Mouse (Mus musculus) intestine, embryonic 16.5 days (tissue): Measurements from ENCODE around the gene Ccdc24. TPM values are rescaled to one million over a fixed set of nuclear protein-coding genes. Genes with fewer than 3 reads are reported as not detected.

Source experiments
- ATAC-seq: fragments of 200-750 bp; cut with Nextera tagmentation; 2 replicates; pipeline ENCODE4 v1.8.0; 2017; ENCODE audit warnings: moderate TSS enrichment, moderate library complexity
- H3K27ac ChIP-seq: fragments of 300-500 bp; sonication (generic); 2 replicates; pipeline ENCODE4 v1.5.1; 2014; ENCODE audit warnings: mild to moderate bottlenecking, low read length
- H3K27me3 ChIP-seq: fragments of 300-500 bp; sonication (generic); replicated peaks from 2 replicates; pipeline ENCODE4 v1.6.1; 2014; ENCODE audit warnings: low read length, control low read depth, mixed read lengths; ENCODE audit not compliant: control insufficient read depth, insufficient read depth
- H3K36me3 ChIP-seq: fragments of 300-500 bp; sonication (generic); 2 replicates; pipeline ENCODE4 v1.6.1; 2014; ENCODE audit warnings: low read length, control low read depth; ENCODE audit not compliant: control insufficient read depth, insufficient read depth
- H3K4me1 ChIP-seq: fragments of 300-500 bp; sonication (generic); 2 replicates; pipeline ENCODE4 v1.6.1; 2014; ENCODE audit warnings: low read length, control low read depth, mixed read lengths; ENCODE audit not compliant: control insufficient read depth, insufficient read depth
- H3K4me2 ChIP-seq: fragments of 300-500 bp; sonication (generic); 2 replicates; pipeline ENCODE4 v1.6.1; 2014; ENCODE audit warnings: low read depth, low read length, control low read depth
- H3K4me3 ChIP-seq: fragments of 300-500 bp; sonication (generic); 2 replicates; pipeline ENCODE4 v1.5.1; 2014; ENCODE audit warnings: mild to moderate bottlenecking, low read length
- H3K9ac ChIP-seq: fragments of 300-500 bp; sonication (generic); 2 replicates; pipeline ENCODE4 v1.6.1; 2014; ENCODE audit warnings: low read depth, low read length
- H3K9me3 ChIP-seq: fragments of 300-500 bp; sonication (generic); 2 replicates; pipeline ENCODE4 v1.6.1; 2016; ENCODE audit warnings: low read length, control low read depth; ENCODE audit not compliant: control insufficient read depth
- WGBS: fragments of 180-500 bp; shearing (Covaris S2); extraction: QIAGEN DNeasy Blood & Tissue Kit; methylation state at CpG from one replicate; pipeline ENCODE4 v1.1.7; 2014; 5-methylcytosine and 5-hydroxymethylcytosine counted together
- polyA plus RNA-seq: library from polyadenylated mRNA; unstranded; fragments of >200 nt; fragmentation: Nextera tagmentation; extraction: Ambion mirVana; gene quantifications from 2 replicates; pipeline ENCODE4 v1.2.1, GENCODE M21; 2015

Gene Ccdc24
- polyA plus RNA-seq, 1 experiment from 2014 or later, result 0.66 TPM

DNA sequence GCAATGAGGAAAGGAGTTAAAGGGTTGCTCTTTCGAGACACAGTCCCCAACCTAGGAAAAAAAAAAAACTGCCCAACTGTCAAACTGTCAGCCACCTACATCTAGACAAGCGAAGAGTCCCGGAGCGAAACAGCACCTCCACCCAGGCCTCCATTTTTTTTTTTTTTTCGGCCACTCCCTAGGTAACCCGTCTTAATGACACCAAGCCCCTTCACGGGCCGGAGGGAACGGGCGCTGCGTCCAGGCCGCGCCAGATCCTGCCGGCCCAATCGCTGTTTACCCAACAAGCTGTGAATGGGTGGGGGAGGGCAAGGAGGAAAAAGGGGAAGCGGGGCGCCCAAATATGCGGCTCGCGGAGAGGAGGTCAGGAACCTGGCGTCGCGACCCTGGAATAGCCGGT is 14.3 kb upstream of the Ccdc24 start:
- Histone ChIP-seq H3K9me3 (no peaks in the 10 kb centered on the region), H3K4me2 (peak overlapping the region; percentile 90), H3K36me3 (peaks cover 11% of the 10 kb centered on the region), H3K4me1 (peaks cover 33% of the 10 kb centered on the region), H3K4me3 (peak overlapping the region; percentile 99), H3K27me3 (no peaks in the 10 kb centered on the region), H3K9ac (peak overlapping the region; percentile 95), H3K27ac (peak overlapping the region; percentile 51)
- peak; percentile 14 for ATAC-seq
- WGBS, result 2% methylated on average over 24 of the region's 24 CpGs

DNA sequence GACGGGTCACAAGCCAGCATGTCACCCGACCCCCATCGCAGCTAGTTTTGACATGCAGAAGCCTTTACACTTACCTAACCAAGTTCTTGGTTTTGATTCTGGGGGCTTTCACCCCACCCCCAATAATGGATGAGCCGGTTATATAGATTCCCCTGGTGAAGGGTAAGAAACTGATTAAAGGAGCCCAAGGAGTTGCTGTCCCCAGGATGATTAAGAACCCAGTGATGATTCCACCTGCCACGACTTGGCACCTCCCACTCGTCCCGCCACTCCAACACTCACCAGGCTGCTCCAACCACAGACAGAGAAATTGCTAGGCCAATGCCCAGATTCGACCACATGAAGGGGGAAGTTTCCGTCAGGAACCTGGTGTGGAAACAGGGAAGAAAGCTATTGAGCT is 13.6 kb upstream of the Ccdc24 start:
- Histone ChIP-seq H3K4me1 (peaks cover 29% of the 10 kb centered on the region), H3K4me3 (peak overlapping the region; percentile 99), H3K27me3 (no peaks in the 10 kb centered on the region), H3K9me3 (no peaks in the 10 kb centered on the region), H3K36me3 (peaks cover 11% of the 10 kb centered on the region), H3K4me2 (peak overlapping the region; percentile 90), H3K9ac (peak overlapping the region; percentile 95), H3K27ac (no peak overlapping the region)
- ATAC-seq, result no peak
- 77% methylated on average over 9 of the region's 9 CpGs for WGBS

DNA sequence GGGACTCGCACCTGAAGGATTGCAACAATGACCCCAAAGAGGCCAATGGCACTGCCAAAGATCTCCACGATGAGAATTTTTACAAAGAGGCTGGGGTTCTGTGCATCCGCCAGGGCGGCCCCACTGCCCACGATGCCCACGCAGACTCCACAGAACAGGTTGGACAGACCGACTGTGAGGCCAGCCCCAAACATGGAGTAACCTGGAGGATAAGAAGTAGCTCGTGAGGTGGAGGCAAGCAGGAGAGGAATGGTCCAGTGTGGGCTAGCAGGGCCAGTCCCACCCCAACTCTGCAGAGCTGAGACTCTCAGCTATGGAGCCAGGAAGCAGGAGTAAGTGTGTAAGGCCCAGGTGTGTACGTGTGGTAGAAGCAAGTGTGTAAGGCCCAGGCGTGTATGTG is 12.7 kb upstream of the Ccdc24 start:
- H3K27me3 ChIP-seq, result no peaks in the 10 kb centered on the region
- H3K36me3 ChIP-seq, result peaks cover 11% of the 10 kb centered on the region
- no peak overlapping the region for H3K4me3 ChIP-seq
- H3K4me2 ChIP-seq, result no peak overlapping the region
- H3K9ac ChIP-seq, result no peak overlapping the region
- no peak for ATAC-seq
- no peak overlapping the region for H3K27ac ChIP-seq
- 92% methylated on average over 10 of the region's 10 CpGs for WGBS
- H3K9me3 ChIP-seq, result no peaks in the 10 kb centered on the region
- H3K4me1 ChIP-seq, result peaks cover 25% of the 10 kb centered on the region

DNA sequence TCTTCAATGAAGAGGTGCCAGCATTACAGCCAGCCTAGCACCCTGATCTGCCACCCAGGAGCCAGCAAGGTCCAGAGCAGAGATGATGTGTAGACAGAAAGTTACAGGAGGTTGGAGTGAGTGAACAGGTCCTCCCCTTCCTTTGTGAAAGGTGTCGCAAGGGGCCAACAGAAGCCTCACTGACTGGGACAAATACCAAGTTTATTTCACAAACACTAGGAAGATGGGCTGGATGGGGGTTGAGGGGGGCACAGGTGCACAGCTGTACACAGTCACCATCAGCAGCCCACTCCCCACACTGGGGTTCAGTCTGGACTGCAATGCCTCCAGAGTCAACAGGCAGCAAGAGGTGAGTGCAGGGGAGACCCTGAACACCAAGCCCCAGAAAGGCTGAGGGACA is 11.8 kb upstream of the Ccdc24 start:
- Histone ChIP-seq H3K4me3 (peak overlapping the region; percentile 72), H3K36me3 (peaks cover 11% of the 10 kb centered on the region), H3K9ac (peak overlapping the region; percentile 82; the same call in 1 of the 2 replicates), H3K9me3 (no peaks in the 10 kb centered on the region), H3K27me3 (no peaks in the 10 kb centered on the region), H3K4me2 (peak overlapping the region; percentile 97), H3K4me1 (peaks cover 25% of the 10 kb centered on the region), H3K27ac (no peak overlapping the region)
- no peak for ATAC-seq
- 100% methylated on average over 1 of the region's 1 CpGs for WGBS

DNA sequence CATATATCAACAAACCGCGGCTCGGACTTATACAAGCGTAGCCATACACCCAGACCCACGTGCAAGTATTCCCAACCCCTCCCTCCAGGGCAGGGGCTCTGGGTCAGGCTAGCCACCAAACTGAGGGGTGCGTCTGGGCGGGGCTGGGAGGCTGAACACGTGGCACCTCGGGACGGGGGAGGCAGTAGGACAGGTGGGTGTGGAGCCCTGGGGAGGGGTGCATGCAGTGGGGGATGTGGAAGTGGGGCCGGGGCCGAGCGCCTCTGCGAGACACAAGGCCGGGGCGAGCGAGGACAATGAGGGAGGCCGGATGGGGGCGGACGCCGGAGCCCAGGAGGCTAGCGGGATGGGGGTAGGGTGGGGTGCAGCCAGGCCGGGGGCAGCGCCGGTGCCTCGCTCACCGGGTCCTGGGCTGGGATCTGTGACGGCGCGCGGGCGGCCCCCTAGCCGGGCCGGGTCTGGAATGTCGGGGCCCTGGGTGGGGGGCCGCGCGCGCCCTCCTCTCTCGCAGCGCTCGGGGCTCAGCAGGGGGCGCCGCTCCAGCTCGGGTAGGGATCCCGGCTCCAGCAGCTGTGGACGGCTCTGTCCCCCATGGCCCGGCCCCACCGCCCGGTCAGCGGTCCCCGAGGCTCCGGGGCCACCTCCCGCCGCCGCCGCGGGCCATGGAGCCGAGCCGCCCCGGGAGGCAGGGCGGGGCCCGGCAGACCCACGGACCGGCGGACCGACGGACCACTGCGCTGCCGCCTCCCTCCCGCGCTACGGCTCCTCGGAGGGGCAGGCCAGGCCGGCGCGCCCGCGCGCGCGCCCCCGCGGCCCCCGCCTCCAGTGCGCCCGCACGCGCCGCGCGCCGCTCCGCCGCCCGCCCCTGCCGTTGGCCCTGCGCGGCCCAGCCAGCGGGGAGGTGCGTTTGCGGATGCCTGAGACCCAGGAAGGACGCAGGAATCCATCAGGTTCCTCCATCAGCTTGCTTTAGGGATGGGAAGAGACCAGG is 10.6 kb upstream of the Ccdc24 start, which contains the start of gene B4galt2:
TSS of gene B4galt2 (minus strand) at position 787 of the 991 bp plus-strand sequence.
- Histone ChIP-seq H3K4me2 (peak within 1 kb of the TSS; percentile 97), H3K9me3 (no peaks in the 10 kb centered on the region), H3K36me3 (peaks cover 11% of the 10 kb centered on the region), H3K27me3 (no peaks in the 10 kb centered on the region), H3K27ac (peak within 1 kb of the TSS; percentile 59), H3K9ac (peak within 1 kb of the TSS; percentile 82), H3K4me1 (peaks cover 25% of the 10 kb centered on the region), H3K4me3 (peak within 1 kb of the TSS; percentile 72)
- WGBS, result 2% methylated on average over 88 of the region's 103 CpGs
- peak; percentile 45 for ATAC-seq

DNA sequence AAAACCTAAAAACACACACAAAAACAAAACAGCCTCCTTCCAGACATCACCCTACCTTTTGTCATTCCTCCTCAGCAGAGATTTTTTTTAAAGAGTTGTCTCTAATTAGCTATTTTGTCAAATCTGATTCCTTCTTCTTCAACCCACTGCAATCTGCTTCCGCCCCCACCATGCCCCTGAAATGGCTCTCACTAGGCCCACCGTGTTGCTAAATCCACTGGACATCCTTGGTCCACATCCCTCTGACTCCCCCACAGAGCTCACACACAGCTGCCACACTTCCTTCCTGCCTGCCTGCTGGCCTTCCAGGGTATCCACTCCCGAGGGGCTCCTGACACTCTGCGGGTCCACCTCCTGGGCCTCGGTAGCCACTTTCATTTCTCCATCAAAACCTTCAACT is 6.3 kb upstream of the Ccdc24 start:
- no peak overlapping the region for H3K4me3 ChIP-seq
- H3K27ac ChIP-seq, result no peak overlapping the region
- H3K36me3 ChIP-seq, result no peaks in the 10 kb centered on the region
- H3K4me1 ChIP-seq, result peaks cover 7% of the 10 kb centered on the region; the same call in 1 of the 2 replicates
- no peaks in the 10 kb centered on the region for H3K9me3 ChIP-seq
- H3K9ac ChIP-seq, result no peak overlapping the region
- WGBS, result 69% methylated on average over 5 of the region's 5 CpGs
- no peaks in the 10 kb centered on the region for H3K27me3 ChIP-seq
- no peak for ATAC-seq
- no peak overlapping the region for H3K4me2 ChIP-seq

DNA sequence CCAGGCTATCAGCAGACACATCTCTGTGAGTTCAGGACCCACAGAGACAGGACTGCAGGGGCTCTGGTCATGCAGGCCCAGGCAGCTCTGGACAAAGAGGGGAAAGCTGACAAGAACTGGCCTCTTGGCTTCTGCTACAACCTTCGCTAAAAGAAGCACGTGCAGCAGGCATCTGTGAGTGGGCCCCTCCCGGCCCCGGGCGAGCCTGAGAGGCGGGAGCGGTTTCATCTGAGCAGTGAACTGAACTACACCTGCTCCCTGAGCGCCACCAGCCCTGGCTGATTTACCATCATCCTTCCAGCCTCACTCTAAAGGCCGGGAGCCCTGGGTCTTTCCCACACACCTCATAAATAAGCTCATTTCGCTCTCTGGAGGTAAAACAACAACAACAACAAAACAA is 5.9 kb upstream of the Ccdc24 start:
- Histone ChIP-seq H3K4me2 (no peak overlapping the region), H3K9me3 (no peaks in the 10 kb centered on the region), H3K27ac (no peak overlapping the region), H3K36me3 (no peaks in the 10 kb centered on the region), H3K4me3 (no peak overlapping the region), H3K27me3 (no peaks in the 10 kb centered on the region), H3K4me1 (0 out of 2 replicates have a peak, but pooled peaks cover 4% of the 10 kb centered on the region), H3K9ac (no peak overlapping the region)
- 61% methylated on average over 10 of the region's 10 CpGs for WGBS
- no peak for ATAC-seq

DNA sequence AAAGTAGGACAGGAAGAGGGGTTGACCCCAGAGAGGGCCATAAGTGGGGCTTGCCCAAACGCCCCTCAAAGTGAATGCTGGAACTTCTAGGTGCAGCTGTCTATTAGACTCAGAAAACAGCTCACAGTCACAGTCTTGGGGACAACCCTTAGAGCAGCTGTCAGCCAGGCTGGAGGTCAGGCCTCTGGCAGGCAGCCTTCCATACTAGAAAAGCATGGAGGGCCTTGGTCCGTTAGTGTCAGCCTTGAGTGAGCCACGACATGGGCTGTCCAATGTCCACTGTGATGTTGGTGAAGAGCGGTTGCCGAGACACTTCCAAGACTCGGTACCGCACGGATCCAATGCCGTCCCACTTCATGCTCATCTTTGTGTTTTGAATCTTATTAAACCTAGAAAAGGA is 1.3 kb upstream of the Ccdc24 start:
- Histone ChIP-seq H3K27me3 (no peaks in the 10 kb centered on the region), H3K36me3 (no peaks in the 10 kb centered on the region), H3K9ac (no peak overlapping the region), H3K4me1 (peaks cover 8% of the 10 kb centered on the region), H3K4me3 (no peak overlapping the region), H3K27ac (no peak overlapping the region), H3K9me3 (no peaks in the 10 kb centered on the region), H3K4me2 (no peak overlapping the region)
- WGBS, result 93% methylated on average over 9 of the region's 9 CpGs
- ATAC-seq, result no peak

DNA sequence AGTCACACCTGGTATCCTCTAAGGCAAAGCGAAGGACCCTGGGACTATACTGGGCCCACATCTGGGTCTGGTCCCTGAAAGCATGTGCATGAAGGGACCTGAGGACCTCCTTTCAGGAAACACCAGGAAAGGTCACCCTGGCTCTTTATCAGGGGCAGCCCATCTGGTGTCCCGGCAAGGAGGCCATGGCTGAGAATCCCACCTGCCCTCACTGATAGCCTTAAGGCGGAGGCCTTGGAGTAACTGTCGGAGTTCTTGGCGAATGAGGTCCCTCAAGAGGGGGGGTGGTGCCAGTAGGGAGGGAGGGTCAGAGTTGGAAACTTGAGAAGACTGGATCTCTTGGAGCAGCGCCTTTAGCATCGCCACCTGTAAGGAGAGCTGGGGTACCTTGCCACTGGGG is 570 bp downstream of the Ccdc24 start:
- Histone ChIP-seq H3K27ac (no peak overlapping the region), H3K9ac (no peak overlapping the region), H3K4me1 (peaks cover 10% of the 10 kb centered on the region), H3K4me2 (no peak overlapping the region), H3K9me3 (no peaks in the 10 kb centered on the region), H3K27me3 (no peaks in the 10 kb centered on the region), H3K36me3 (no peaks in the 10 kb centered on the region), H3K4me3 (no peak overlapping the region)
- ATAC-seq, result no peak
- 71% methylated on average over 7 of the region's 7 CpGs for WGBS
